Mouse (Mus musculus): ENCODE measurements around the gene Epha3.

Gene Epha3

GRCm38 (mm10) chr16:63500975-63501393 is 363.0 kb downstream of the Epha3 start:
- no peak for DNase-seq (ENCODE audit: low read depth, low spot score)
